Mouse (Mus musculus) spleen, adult 2 months (tissue): ENCODE data around the gene Myo16.

Experiments
- CTCF ChIP-seq: fragments of 200-500 bp; IDR thresholded peaks from 2 replicates; pipeline ENCODE4 v1.5.1; 2011; ENCODE audit warnings: mild to moderate bottlenecking, inconsistent platforms; ENCODE audit not compliant: insufficient read depth, insufficient read length, insufficient replicate concordance; ENCODE audit errors: extremely low read depth
- POLR2A ChIP-seq: fragments of 200-500 bp; IDR thresholded peaks from 2 replicates; pipeline ENCODE4 v1.6.1; 2011; ENCODE audit warnings: low read depth, low read length, inconsistent platforms

GRCm38 (mm10) chr8:10629862-10630261 is 476.2 kb downstream of the Myo16 start:
- TF ChIP-seq POLR2A: no peak
- no peak for TF ChIP-seq CTCF
